Mouse (Mus musculus): ENCODE results near the gene Mfsd13b. TPM values are rescaled to one million over a fixed set of nuclear protein-coding genes. Genes with fewer than 3 reads are reported as not detected.

The Mfsd13b gene
- polyA plus RNA-seq, 1 experiment from 2014 or later, result 0.45 TPM

DNA sequence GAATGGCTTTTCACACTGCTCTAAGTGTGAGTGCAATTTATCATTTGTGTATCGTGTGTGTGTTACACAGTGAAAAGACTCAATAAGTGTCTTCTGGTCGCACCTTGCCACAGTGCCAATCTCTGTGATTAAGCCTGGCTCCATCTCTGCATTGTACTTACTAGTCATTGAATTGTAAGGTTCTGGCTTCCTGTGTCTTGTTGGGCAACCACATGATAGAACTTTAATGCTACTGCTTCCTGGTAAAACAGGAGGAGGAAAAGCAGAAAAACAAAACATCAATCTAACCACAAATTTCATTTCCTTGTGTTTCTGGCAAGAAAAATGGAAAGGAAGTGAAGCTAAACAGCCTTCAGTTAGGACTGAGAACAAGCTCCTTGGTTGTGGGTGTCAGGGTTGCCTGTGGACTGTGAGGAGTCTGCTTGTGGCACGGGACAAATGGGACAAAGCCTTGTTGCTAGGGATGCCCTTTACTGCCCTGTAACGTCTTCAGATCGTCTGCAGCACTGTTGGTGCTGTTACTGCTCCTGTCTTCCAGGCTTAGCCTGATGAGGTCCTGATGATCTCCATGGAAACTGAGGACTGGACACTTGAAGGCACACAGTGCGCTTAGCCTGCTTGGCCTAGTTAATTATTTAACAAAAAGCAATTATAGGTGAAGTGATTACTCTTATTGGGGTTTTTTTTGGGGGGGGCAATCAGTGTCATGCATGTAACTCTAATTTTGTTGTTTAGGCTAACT is 77.3 kb downstream of the Mfsd13b start:
- no peak for ATAC-seq (ENCODE audit: low read depth)
- peaks cover 46% of the 10 kb centered on the region for H3K36me3 ChIP-seq
- no peak overlapping the region for H3K27ac ChIP-seq (replicated peaks)
- H3K9me3 ChIP-seq, result no peaks in the 10 kb centered on the region
- H3K4me1 ChIP-seq (replicated peaks), result no peaks in the 10 kb centered on the region
- no peak overlapping the region for H3K9ac ChIP-seq
- 45% methylated on average over 6 of the region's 6 CpGs for WGBS
- no peaks in the 10 kb centered on the region for H3K27me3 ChIP-seq
- no peak overlapping the region for H3K4me3 ChIP-seq
- no peak overlapping the region for H3K4me2 ChIP-seq

DNA sequence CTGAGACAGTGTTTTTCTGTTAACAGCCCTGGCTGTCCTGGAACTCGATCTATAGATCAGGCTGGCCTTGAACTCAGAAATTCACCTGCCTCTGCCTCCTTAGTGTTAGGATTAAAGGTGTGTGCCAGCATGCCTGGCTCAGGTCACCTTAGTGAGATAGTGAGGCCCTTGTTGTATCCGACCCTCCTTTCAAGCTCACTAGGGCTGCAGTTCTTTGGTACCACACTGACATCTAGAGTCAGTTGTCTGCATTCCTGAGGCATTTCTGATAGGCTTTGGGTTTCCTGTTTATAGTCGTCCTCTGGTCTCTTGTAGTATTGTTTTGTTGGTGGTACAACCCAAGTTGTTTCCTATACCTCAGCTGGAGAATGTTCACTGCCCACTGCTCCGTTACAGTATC is 82.0 kb downstream of the Mfsd13b start:
- no peak overlapping the region for H3K9ac ChIP-seq
- H3K4me2 ChIP-seq, result no peak overlapping the region
- no peak for ATAC-seq (ENCODE audit: low read depth)
- no peak overlapping the region for H3K4me3 ChIP-seq
- no peaks in the 10 kb centered on the region for H3K9me3 ChIP-seq
- H3K27me3 ChIP-seq, result no peaks in the 10 kb centered on the region
- H3K36me3 ChIP-seq, result peaks cover 36% of the 10 kb centered on the region
- no peaks in the 10 kb centered on the region for H3K4me1 ChIP-seq (replicated peaks)
- WGBS, result 62% methylated on average over 4 of the region's 4 CpGs
- H3K27ac ChIP-seq (replicated peaks), result no peak overlapping the region

Other genes with a start within 250 kb of the Mfsd13b start
- 0.39 and 0.42 TPM in 2 replicates for gene Vwa3a, start 243.2 kb upstream of the Mfsd13b start, polyA plus RNA-seq (2015; fragmentation: Nextera tagmentation; extraction: Ambion mirVana)
- not detected in 2 replicates for gene Gm5737, start 170.1 kb upstream of the Mfsd13b start, polyA plus RNA-seq (2015; fragmentation: Nextera tagmentation; extraction: Ambion mirVana)
- gene Eef2k, start 139.7 kb upstream of the Mfsd13b start, polyA plus RNA-seq (2015; fragmentation: Nextera tagmentation; extraction: Ambion mirVana), result 29.2 and 34.1 TPM in 2 replicates
- gene Polr3e, start 64.8 kb upstream of the Mfsd13b start, polyA plus RNA-seq (2015; fragmentation: Nextera tagmentation; extraction: Ambion mirVana), result 21.4 and 24.7 TPM in 2 replicates
- 15.2 and 16.0 TPM in 2 replicates for gene Cdr2, start 197 bp upstream of the Mfsd13b start, polyA plus RNA-seq (2015; fragmentation: Nextera tagmentation; extraction: Ambion mirVana)
- gene Mettl9, start 51.9 kb downstream of the Mfsd13b start, polyA plus RNA-seq (2015; fragmentation: Nextera tagmentation; extraction: Ambion mirVana), result 190 and 205 TPM in 2 replicates
- gene Igsf6, start 92.1 kb downstream of the Mfsd13b start, polyA plus RNA-seq (2015; fragmentation: Nextera tagmentation; extraction: Ambion mirVana), result 1.1 and 1.2 TPM in 2 replicates
- 0.11 and 0.18 TPM in 2 replicates for gene Otoa, start 99.1 kb downstream of the Mfsd13b start, polyA plus RNA-seq (2015; fragmentation: Nextera tagmentation; extraction: Ambion mirVana)

Measured in neural tube, embryonic 13.5 days (tissue).